Mouse (Mus musculus) E14TG2a.4 (cell line): ENCODE measurements around the gene Kbtbd2.

Experiments
- CTCF ChIP-seq: conservative IDR thresholded peaks from 2 replicates; pipeline ENCODE4 v1.5.1; 2014; ENCODE audit warnings: low read length
- NANOG ChIP-seq: IDR thresholded peaks from 2 replicates; pipeline ENCODE4 v1.6.1; 2014; ENCODE audit warnings: borderline replicate concordance, low read length, mixed read lengths

GRCm38 (mm10) chr6:56835532-56835931 is 37.9 kb upstream of the Kbtbd2 start:
- TF ChIP-seq CTCF (0 out of 2 replicates have a peak, but pooled peaks have one; percentile 5), NANOG (no peak)
